Mouse (Mus musculus) testis, postnatal 10 days (tissue): Measurements from ENCODE around the gene Spire2.
A peak's percentile ranks its signal among the peaks of the same experiment; 100 is the strongest.
"Not testable (repeated sequence)": the region's sequence is repeated elsewhere in the genome, so short reads cannot be mapped to it uniquely, and the experiment has no call there.

Experiments
- DNase-seq: peaks from one replicate; pipeline ENCODE4 v3.0.0; 2021; ENCODE audit warnings: low spot score

Spire2 gene

GRCm38 (mm10) chr8:123384883-123385540, 52.5 kb downstream of the Spire2 start:
- DNase-seq: peak; percentile 70

DNA sequence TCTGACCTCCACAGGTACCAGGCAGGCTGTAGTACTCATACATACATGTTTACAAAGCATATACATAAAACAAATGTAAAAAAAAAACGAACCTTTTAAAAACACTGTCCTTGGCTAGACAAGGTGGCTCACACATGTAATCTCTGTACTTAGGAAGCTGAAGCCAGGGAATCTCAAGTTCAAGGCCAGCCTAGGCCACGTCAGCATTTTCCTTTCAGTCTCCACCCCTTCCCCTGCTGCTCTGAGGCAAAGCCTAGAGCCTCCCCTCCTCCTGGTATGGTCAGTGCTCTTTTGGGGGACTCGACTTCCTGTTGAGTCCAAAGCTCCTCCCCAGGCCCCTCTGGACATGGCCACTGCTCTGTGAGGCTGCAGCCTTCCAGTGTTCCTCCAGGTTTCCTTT, 54.5 kb downstream of the Spire2 start:
- DNase-seq: no peak

DNA sequence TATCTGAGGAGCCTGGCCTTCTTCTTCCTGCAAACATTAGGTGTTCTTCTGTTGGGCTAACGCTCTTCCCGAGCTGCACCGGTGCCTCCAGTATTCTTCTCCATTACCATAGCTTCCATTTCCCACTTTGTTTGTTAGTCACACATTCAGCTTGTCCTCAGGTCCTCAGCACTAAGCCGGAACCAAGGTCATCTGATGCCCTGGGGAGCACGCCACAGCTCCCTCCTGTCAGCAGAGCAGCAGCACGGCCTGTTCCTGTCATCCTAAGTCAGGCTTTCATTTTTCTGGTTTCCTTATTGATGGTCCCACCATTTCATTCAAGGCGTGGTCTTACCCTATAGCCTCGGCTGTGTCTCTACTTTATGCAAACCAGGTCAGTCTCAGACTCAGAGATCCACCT, 55.3 kb downstream of the Spire2 start:
- DNase-seq: no peak

GRCm38 (mm10) chr8:123389026-123389425, 56.5 kb downstream of the Spire2 start:
- DNase-seq: no peak

DNA sequence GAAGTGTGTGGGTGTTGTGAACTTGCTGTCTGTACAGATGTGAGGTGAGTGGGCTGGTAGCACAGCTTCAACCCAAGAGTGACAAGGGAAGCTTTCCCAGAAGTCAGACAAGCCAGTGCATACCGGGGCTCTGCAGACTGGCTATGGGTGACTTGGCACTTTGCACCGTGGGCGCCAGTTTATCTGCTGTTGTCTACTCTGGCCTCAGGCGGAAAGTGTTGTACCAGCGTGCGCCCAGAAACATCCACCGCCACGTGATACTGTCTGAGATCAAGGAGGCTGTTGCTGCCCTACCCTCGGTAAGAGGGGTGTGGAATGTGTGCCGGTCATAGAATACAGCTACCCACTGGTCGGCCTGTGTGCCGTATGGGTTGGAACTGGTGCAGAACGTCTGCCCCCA, 65.8 kb downstream of the Spire2 start:
- DNase-seq: no peak

- no peak for DNase-seq
Measured at GRCm38 (mm10) chr8:123401936-123402335, 69.4 kb downstream of the Spire2 start.

DNA sequence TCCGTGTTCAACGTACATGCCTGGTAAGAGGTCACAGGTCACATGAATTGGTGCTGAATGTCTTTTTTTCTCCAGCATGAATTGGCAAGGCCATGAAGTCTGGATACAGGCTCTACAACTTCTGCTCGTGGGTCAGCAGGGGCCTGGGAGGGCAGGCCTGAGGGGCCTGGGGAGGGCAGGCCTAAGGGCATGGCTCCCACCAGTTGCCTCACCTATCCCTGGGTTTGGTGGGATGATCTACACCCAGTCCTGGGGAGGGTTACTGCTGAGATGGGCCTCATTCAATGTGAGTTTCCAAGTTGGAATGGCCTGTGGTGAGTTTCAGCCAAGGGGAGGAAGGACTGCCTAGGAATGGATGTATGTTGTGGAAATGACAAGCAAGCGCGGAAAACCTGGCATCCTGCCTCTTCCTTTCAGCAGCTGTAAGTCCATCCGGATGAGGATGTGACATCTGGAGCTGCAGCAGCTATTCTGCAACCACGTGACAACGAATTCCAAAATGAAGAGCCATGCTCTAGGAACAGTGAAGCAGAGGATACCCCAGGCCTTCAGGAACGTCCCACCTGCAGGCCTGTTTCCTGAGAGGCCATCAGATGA, 70.3 kb downstream of the Spire2 start:
- peak; percentile 36 for DNase-seq

GRCm38 (mm10) chr8:123404521-123404920, 72.0 kb downstream of the Spire2 start:
- no peak for DNase-seq

- peak; percentile 80 for DNase-seq
Measured at GRCm38 (mm10) chr8:123406786-123407185, 74.3 kb downstream of the Spire2 start, which contains the start of gene Mc1r. Mc1r (plus strand) TSS chr8:123407107.

DNA sequence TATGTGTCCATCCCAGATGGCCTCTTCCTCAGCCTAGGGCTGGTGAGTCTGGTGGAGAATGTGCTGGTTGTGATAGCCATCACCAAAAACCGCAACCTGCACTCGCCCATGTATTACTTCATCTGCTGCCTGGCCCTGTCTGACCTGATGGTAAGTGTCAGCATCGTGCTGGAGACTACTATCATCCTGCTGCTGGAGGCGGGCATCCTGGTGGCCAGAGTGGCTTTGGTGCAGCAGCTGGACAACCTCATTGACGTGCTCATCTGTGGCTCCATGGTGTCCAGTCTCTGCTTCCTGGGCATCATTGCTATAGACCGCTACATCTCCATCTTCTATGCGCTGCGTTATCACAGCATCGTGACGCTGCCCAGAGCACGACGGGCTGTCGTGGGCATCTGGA, 75.1 kb downstream of the Spire2 start:
- no peak for DNase-seq

DNA sequence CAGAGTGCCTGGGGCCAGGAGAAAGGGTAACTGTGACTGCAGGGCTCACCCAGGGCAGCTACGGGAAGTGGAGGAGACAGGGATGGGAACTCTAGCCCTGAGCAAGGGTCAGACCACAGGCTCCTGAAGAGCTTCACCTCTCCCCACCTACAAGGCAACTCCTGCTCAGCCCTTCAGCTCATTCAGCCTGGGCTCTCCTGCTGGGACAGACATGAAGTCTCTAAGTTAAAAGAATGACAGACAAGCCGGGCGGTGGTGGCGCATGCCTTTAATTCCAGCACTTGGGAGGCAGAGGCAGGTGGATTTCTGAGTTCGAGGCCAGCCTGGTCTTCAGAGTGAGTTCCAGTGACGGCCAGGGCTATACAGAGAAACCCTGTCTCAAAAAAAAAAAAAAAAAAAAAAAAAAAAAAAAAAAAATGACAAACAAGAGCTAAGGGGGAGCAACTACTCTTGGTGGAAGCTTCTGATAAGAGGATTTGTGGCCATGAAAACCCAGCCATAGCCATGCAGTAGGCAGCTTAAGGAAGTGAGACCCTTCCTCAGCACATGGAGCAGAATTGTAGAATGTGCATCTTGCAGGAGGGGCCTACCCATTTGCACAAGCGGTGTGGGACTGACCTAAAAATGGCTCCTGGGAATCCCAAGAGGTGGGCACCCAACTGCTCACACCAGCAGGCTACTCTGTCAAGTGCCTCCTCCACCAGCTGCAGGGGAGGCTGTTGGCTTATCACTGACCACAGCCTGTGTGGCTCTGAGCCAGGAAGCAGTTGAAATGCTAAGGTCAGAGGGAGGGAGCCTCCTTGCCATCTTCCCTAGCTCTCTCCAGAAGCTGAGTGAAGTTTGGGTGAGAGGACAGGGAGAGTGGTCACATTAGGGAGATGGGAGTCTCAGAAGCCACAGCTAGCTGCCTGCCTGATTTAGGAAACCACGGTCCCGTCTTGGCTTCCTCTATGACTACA, 76.4 kb downstream of the Spire2 start:
- DNase-seq: peak; percentile 80

DNA sequence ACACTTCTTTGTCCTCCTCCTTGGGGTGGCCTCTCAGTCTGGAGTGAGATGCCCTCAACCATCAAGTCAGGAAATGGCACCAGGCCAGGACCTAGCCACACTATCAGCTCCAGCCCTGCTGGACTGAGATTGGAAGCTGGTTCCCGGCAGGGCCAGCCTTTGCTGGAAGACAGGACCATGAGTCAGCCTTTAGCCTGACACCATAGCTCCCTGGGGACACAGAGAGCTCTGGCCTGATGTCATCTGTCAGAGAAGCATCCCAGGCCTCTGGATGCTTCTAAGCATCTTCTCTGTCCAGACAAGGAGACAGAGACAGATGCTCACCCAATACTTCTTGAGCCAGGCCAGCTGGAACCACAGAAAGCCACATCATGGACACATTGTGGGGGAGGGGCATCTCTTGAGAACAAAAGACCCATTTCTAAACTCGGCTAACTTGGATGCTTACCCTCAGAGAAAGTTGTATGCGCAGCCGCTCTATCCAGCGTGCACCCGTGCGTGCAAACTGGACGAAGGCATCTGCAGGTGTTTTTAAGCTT, 77.6 kb downstream of the Spire2 start:
- peak; percentile 71 for DNase-seq

GRCm38 (mm10) chr8:123410788-123411187, 78.3 kb downstream of the Spire2 start:
- no peak for DNase-seq

DNA sequence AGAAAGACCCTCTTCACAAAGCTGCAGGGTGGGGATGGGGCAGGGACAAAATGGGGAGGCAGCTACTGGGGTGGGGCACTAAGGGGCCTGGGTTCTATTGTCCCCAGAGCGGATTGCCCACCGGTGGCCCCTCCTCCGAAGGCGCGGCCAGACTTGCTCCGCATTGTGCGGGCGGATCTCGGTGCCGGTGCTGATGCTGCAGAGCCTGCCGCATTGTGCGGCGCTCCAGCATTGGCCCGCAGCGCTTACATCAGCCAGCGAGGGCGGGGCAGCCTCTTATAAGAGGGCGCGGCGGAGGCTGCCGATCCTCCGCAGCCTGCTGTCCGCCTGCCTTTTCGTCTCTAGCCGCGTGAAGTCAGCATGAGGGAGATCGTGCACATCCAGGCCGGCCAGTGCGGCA, 78.7 kb downstream of the Spire2 start, which contains the start of gene Tubb3:
TSS of gene Tubb3 (plus strand) at position 179 of the 400 bp plus-strand sequence.
- peak; percentile 82 for DNase-seq

GRCm38 (mm10) chr8:123411781-123412327, 79.3 kb downstream of the Spire2 start:
- no peak for DNase-seq

- no peak for DNase-seq
Measured at GRCm38 (mm10) chr8:123412560-123413170, 80.2 kb downstream of the Spire2 start.

- peak; percentile 77 for DNase-seq
Measured at GRCm38 (mm10) chr8:123414255-123414654, 81.7 kb downstream of the Spire2 start.

- DNase-seq: not testable (repeated sequence)
Measured at GRCm38 (mm10) chr8:123414997-123415696, 82.6 kb downstream of the Spire2 start.

GRCm38 (mm10) chr8:123415967-123416943, 83.7 kb downstream of the Spire2 start:
- DNase-seq: no peak
